Mouse (Mus musculus) lung, adult 2 months (tissue): ENCODE results near the gene Irx3. TPM values are rescaled to one million over a fixed set of nuclear protein-coding genes. Genes with fewer than 3 reads are reported as not detected.

Experiments used
- DNase-seq: peaks from one replicate; pipeline ENCODE4 v3.0.0; 2022
- H3K4me1 ChIP-seq: fragments of 200-500 bp; 2 replicates; pipeline ENCODE4 v1.6.1; 2011; ENCODE audit warnings: low read length; ENCODE audit not compliant: control insufficient read depth, insufficient read depth
- H3K4me3 ChIP-seq: fragments of 200-500 bp; replicated peaks from 2 replicates; pipeline ENCODE3; 2011; ENCODE audit warnings: low read depth, mild to moderate bottlenecking, control low read depth, low read length; ENCODE audit errors: extremely low read depth
- CTCF ChIP-seq: fragments of 200-500 bp; IDR thresholded peaks from 2 replicates; pipeline ENCODE4 v1.5.1; 2011; ENCODE audit warnings: mild to moderate bottlenecking, low read length, control low read depth; ENCODE audit not compliant: insufficient read depth
- POLR2A ChIP-seq: fragments of 200-500 bp; IDR thresholded peaks from 2 replicates; pipeline ENCODE4 v1.6.1; 2011; ENCODE audit warnings: low read depth, mild to moderate bottlenecking, control low read depth, low read length, borderline replicate concordance; ENCODE audit errors: extremely low read depth
- WGBS: fragments of 180-500 bp; shearing (Covaris S2); methylation state at CpG from one replicate; pipeline ENCODE4 v1.1.7; 2018; 5-methylcytosine and 5-hydroxymethylcytosine counted together
- polyA plus RNA-seq: library from polyadenylated mRNA; depleted of rRNA; stranded (reverse); fragments of >200 nt; gene quantifications from 2 replicates; pipeline ENCODE4 v1.2.3, GENCODE M21; 2012

Gene Irx3
- polyA plus RNA-seq, 1 experiment = 63.2 TPM

DNA sequence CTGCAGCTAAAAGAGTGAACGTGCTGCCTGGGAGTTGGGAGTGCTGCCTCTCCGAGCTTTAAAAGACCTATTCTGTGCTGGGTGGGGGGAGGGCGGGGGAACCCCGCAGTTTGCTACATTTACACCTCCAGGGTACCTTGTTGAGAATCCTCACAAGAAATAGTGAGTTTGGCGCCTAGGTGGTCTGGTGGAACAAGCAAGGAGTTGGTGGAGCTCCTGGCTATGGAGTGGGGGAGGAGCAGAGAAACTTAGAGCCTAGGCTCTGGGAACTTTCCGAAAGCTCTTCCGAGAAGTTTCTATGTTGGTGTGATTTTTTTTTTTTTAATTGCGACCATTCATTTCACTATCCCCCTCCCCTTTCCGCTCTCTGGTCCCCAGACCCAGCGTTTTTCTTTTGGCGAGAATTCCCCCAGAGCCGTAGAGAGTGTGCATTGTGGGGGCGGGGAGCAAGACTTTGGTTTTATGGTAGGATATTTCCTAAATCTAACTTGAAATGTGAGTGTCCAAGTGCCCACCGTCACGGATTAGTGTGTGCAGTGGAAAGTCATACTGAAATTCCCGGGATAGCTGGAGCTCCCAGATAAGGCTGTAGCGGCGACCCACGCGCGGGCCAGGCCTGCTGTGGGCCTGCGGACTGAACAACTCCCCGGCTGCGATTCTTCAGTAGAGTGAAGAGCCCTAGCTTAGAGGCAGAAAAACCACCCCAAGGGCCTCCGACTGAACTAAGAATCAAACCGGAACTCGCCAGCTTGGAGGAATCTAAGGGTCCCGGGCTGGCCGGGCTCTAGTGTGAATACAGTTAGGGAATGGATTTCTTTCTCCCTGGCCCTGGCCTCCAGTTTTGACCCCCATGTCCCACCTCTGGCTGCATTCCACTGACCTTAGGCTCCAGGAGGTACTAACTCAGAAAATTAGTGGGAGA lies 795 bp upstream of the Irx3 start:
- peaks cover 5% of the 10 kb centered on the region; the same call in 1 of the 2 replicates for H3K4me1 ChIP-seq
- TF ChIP-seq POLR2A (no peak), CTCF (no peak)
- DNase-seq = peak; percentile 41
- WGBS = 11% methylated on average over 29 of the region's 29 CpGs
- peak overlapping the region; percentile 39 for H3K4me3 ChIP-seq

DNA sequence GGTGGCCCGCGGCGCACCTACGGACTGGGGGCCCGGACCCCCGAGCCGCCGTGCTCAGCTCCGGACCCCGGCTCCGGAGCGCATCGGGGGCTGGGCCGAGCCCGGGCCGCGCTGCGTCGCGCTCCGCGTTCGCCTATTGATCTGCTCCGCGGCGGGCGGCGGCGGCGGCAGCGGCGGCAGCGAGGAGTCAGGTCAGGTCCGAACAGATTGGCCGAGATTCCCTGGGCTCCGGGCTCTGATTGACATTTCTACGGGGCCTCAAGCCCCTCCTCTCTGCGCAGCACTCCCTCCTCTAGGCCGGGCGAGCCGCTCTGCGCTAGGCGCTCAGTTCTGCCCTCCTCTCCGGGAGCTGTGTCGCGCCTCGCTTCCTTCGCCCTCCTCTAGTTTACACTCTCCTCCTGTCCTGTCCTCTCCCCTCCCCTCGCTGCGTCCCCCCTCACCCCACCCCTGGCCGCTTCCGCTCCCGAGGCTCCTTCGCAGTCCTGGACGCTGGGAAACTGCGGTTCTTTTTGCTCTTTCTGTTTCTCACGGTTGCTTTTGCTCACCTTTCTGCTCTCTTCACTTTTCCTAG lies 541 bp downstream of the Irx3 start:
- peak; percentile 70 for DNase-seq
- H3K4me3 ChIP-seq = peak overlapping the region; percentile 86
- WGBS = under 1% methylated on average over 57 of the region's 57 CpGs
- peaks cover 5% of the 10 kb centered on the region; the same call in 1 of the 2 replicates for H3K4me1 ChIP-seq
- TF ChIP-seq CTCF (no peak), POLR2A (peak; percentile 88; the same call in 1 of the 2 replicates)

DNA sequence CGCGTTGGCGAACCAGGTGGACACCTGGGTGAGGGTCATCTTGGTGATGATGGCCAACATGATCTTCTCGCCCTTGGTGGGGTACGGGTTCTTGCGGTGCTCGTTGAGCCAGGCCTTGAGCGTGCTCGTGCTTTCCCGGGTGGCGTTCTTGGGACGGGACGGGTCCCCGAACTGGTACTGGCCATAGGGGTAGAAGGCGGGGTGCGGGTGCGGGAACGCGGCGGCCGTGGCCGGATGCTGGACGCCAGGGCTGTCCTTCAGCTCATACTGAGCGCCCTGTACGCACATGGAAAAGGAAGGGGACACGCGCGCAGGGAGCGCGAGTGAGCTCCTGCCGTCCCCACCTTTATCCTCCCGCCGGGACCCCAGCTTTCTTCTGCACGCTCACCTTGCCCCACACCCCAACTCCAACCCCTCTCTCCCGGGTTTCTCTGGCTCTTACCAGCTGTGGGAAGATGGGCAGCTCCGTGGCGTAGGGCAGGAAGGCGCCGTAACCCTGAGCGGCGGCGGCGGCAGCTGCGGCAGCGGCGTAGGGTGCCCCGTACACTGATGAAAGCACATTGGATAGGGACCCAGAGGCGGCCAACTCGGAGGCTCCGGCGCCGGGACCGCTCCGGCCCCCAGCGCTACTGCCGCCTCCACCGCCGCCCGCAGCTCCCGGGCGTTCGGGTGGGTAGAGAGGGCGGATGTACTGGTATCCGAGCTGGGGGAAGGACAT lies 1.2 kb downstream of the Irx3 start:
- H3K4me1 ChIP-seq = peaks cover 3% of the 10 kb centered on the region; the same call in 1 of the 2 replicates
- peak overlapping the region; percentile 86 for H3K4me3 ChIP-seq
- 1% methylated on average over 62 of the region's 64 CpGs for WGBS
- peak; percentile 49 for DNase-seq
- TF ChIP-seq CTCF (no peak), POLR2A (no peak)

DNA sequence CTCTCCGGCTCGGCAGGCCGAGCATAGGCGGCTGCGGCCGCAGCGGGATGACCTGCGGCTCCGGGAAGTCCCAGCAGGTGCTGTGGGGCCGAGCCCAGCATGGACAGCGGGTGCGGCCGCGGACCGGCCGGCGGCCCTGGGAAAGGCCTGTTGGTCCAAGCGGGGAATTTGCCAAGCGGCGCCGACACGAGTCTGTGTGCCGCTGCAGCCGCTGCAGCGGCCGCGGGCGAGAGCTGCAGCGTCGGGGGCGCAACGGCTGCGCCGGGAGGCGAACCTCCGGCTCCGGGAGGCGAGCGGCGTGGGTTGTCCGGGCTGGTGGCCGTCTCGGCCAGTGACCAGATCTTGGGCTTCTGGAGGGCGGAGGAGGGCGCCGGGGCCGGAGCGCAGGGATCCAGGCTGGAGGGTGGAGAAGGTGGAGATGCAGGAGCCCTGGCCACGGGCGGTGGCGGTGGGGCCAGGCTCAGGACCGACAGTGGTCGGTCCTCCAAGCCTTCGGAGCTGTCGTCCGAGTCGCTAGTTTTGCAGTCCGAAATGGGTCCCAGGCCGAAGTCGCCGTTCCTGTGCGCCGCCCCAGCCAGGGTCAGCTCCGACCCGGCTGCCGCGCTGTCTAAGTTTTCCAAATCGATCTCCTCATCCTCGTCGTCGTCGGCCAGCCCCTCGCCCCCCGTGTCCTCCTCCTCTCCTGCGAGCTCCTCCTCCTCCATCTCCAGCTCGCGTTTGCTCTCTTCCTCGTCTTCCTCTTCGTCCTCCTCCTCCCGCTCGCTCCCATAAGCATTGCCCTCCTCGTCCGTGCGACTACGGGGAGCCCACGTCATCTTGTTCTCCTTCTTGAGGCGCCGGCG lies 2.0 kb downstream of the Irx3 start:
- 9% methylated on average over 88 of the region's 89 CpGs for WGBS
- DNase-seq = peak; percentile 53
- H3K4me3 ChIP-seq = peak overlapping the region; percentile 86
- H3K4me1 ChIP-seq = peaks cover 3% of the 10 kb centered on the region; the same call in 1 of the 2 replicates
- TF ChIP-seq POLR2A (no peak), CTCF (no peak)

DNA sequence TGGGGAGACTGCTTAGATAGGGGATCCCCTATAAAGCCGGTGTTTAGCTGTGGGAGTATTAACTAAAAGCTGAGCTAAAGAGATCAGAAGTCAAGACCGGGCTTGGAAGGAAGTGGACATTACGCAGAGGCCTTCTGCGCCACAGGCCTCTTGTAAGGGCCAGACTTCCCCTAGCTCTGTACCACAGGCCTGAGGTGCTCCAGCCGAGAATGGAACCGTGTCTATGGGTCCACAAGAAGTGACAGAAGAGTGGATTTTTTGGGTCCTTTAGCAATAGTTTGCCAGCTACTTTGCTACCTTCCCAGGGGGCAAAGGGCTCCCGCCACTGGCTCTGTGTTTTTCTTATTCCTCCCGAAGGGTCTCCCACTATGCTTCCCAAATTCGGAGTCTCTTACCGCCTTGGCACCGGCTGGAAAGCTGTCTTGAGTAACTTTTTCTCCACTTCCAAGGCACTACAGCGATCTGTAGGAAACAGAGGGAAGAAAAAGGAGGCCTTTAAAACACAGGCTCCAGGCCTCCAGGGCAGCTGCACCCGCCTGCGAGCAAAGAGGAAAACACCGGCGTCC lies 2.8 kb downstream of the Irx3 start:
- TF ChIP-seq POLR2A = no peak
- no peak for TF ChIP-seq CTCF
- peak overlapping the region; percentile 86 for H3K4me3 ChIP-seq
- WGBS = 61% methylated on average over 16 of the region's 16 CpGs
- DNase-seq = peak; percentile 49
- peaks cover 3% of the 10 kb centered on the region; the same call in 1 of the 2 replicates for H3K4me1 ChIP-seq

DNA sequence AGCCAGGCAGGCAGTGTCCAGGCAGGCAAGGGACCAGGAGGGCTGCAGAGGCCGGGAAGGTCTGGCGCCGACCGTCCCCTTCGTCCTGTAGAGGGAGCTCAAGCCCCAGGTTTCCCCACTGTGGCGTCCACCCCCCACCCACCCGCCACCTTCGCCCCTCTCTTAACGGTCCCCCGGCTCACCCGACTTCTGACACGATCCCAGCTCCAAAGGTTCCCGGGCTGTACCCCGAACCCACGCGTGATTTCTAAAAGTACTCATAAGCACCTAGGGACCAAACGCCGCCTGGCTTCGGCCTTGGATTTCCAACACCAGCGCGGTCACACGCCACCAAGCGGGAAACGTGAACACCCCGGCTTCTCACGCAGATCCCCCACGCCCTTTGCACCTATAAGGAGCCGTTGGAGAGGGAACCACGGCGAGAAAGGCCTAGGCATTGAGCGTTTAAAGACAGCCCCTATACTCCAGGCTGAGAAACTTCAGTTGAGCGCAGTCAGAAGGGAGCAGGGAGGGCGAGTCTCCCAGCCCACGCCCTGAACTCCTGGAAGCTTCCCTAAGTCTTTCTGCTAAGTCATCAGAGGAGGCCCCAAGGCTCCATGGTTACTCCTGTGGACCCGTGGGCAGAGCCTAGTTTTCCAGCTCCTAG lies 4.1 kb downstream of the Irx3 start:
- peak; percentile 46 for TF ChIP-seq CTCF
- peak; percentile 23; the same call in 1 of the 2 replicates for TF ChIP-seq POLR2A
- WGBS = 2% methylated on average over 35 of the region's 35 CpGs
- H3K4me3 ChIP-seq = peak overlapping the region; percentile 33
- H3K4me1 ChIP-seq = peaks cover 3% of the 10 kb centered on the region; the same call in 1 of the 2 replicates
- peak; percentile 71 for DNase-seq

DNA sequence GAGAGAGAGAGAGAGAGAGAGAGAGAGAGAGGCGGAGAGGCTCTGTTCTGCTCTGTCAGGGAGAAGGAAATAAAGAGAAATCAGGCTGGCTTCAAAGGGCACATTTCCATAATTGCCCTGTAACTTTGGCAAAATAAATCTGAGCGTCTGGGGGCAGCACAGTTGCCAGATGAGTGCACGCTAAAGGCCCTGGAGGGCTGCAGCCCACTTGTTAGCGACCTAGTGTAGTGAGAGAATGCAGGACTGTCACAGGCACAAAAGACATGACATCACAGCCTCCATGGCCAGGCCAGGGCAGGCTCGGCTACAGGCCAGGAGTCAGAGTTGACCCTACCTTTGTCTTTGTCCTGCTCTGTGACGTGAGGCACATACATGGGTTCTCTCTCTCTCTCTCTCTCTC lies 8.0 kb downstream of the Irx3 start:
- Histone ChIP-seq H3K4me3 (no peak overlapping the region), H3K4me1 (no peaks in the 10 kb centered on the region)
- WGBS = 72% methylated on average over 6 of the region's 6 CpGs
- no peak for DNase-seq
- TF ChIP-seq POLR2A (no peak), CTCF (no peak)
